Mouse (Mus musculus): Measurements from ENCODE around the gene Ncam1.

The Ncam1 gene

GRCm38 (mm10) chr9:49755214-49755613, 43.5 kb downstream of the Ncam1 start:
- no peak for DNase-seq (ENCODE audit: low read depth, low spot score)

GRCm38 (mm10) chr9:49751466-49751865, 47.3 kb downstream of the Ncam1 start:
- DNase-seq (ENCODE audit: low read depth, low spot score), result no peak

DNA sequence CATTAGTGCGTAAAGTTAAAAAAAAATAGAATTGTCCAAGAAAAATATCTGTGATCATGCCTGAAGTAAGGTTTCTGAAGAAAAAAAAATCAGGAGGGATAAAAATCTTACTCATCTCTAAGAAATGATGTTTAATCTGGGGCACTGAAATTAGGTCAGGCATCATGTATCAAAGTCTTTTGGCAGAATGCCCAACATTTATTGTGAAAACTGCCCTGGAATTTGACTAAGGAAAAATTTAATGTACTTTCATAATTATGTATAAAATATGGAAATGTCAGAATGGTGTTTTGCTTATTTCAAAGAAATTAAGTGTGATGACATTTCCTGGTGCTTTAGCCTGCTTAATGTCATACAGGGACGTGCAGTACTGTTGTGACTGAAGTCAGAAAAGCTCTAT, 52.5 kb downstream of the Ncam1 start:
- no peak for DNase-seq (ENCODE audit: low read depth, low spot score)

DNA sequence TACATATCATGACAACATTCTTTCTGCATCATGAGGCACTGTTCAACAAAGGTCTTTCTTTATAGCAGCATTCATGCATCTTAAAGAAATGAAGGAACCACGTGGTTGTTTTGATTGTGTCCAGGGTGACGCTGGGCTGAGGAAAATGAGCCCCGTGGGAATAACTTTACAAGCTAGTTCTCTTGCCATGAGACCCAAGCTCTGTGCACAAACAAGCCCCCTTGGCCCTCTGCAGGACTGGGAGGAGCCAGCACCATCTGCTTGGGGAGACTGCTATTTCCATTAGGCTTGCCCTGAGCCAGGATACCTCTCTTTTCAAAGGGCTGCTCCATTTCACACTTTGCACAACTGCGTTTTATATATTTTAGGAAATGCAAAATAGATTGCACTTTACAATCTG, 53.0 kb downstream of the Ncam1 start:
- no peak for DNase-seq (ENCODE audit: low read depth, low spot score)

- DNase-seq (ENCODE audit: low read depth, low spot score), result no peak
Measured at GRCm38 (mm10) chr9:49744286-49744685, 54.4 kb downstream of the Ncam1 start.

DNA sequence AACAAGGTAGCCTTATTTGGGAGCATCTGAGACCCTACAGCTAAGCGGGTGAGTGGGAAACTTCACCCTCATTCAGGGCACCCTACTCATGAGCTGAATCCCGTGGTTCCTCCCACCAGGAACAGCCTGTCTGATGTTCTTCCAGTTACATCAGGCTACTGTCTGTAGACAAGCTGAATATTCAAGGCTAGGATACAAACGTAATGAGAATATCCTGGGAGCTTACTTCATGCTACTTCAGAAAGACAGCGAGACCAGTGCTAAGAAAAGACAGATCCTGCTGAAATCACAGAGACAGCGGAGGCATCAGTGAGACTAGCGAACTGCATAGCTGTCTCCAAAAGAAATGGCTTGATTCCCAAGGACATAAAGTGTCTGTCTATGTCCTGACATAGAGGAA, 58.8 kb downstream of the Ncam1 start:
- DNase-seq (ENCODE audit: low read depth, low spot score), result no peak

DNA sequence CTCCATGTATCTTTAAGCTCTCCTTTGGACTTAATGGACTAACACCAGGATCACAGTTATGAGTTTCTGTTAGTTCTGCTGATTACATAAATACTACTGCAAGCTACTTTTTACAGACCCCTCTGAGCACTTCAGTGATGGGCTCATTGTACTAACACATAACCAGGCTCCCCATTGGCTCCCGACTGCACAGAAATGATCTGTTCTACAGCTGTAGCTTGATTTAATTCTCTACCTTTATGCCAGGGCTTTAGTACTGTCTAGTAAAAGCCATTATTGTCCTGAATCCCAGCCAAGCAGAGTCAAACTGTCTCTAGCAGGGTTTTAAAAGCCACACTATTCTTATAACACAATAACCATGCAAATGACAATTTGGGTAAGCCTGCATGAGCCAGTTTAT, 60.2 kb downstream of the Ncam1 start:
- no peak for DNase-seq (ENCODE audit: low read depth, low spot score)

DNA sequence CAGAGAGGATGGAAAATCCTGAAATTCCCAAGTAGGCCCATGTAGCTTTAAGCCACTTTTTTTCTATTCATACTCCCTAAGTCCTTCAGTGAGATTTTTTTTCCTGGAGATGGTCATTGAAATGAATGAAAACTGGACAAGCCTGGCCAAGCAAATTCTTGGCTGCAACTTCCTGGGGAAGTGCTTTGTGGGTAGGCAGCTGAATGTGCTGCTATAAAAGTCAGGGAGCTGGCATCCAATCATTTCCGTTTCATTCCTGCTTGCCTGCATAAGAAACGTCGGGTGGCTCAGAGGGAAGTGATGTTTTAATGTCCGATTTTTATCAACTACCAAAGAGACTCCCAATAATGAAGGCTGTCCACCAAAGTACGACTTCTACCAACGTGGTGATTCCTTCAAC, 61.6 kb downstream of the Ncam1 start:
- DNase-seq (ENCODE audit: low read depth, low spot score), result no peak

GRCm38 (mm10) chr9:49734348-49735007, 64.2 kb downstream of the Ncam1 start:
- DNase-seq (ENCODE audit: low read depth, low spot score), result no peak

GRCm38 (mm10) chr9:49733726-49734125, 65.0 kb downstream of the Ncam1 start:
- no peak for DNase-seq (ENCODE audit: low read depth, low spot score)

DNA sequence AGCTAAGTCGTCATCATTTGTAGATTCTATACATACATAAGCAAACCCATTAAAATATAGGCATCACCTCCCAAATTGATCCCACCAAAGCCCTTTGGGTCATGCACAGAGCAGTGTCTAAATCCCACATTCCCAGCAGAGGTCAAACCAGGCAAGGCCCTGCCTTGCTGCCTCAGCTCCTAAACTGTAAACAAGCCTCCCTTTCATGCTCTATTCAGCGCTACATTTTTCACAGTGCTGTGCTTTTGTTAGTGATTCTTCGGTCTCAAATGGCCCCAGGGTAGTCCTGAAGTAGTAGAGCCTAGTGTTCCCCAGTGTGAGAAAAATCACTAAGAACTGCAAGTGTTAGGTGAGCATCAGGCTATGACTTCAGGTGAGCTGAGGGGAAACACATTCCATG, 69.2 kb downstream of the Ncam1 start:
- DNase-seq (ENCODE audit: low read depth, low spot score), result no peak

DNA sequence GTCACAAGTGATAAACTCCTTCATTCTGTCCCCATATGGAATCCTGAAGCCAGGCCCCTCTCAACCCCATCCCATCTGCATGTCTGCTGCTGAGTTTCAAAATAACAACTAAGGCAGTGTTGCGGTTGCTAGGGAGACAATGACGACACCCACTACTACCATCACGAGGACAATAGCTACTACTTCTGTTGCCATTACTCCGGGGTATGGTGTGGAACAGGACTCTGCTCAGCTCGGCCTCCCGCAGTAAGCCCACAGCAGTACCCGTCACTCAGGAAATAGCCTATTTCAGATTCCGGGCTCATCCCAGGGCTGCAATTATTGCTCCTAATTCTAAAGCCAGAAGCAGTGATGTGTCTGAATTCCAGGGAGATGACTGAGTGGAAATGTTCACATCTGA, 70.5 kb downstream of the Ncam1 start:
- no peak for DNase-seq (ENCODE audit: low read depth, low spot score)

- DNase-seq (ENCODE audit: low read depth, low spot score), result no peak
Measured at GRCm38 (mm10) chr9:49722765-49723164, 76.0 kb downstream of the Ncam1 start.

DNA sequence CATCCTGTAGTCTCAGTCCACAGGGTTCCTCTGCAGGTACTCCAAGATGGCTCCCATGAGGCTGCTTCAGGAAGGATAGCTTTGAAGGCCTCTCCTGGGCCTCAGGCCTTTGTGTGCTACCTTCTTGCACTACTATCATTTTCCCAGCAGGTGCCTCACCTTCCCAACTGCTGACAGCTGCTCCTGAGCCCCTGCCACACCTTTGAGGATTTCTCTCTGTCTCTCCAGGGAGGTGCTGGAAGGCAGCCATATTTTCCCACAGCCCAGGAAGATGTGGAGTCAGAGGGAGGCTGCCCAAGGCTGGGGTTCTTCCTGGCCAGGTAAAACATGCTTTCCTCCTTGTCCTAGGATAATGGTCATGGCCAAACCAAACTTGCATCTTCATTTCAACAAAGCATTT, 83.6 kb downstream of the Ncam1 start:
- DNase-seq (ENCODE audit: low read depth, low spot score), result no peak

GRCm38 (mm10) chr9:49714091-49714490, 84.6 kb downstream of the Ncam1 start:
- DNase-seq (ENCODE audit: low read depth, low spot score), result no peak

DNA sequence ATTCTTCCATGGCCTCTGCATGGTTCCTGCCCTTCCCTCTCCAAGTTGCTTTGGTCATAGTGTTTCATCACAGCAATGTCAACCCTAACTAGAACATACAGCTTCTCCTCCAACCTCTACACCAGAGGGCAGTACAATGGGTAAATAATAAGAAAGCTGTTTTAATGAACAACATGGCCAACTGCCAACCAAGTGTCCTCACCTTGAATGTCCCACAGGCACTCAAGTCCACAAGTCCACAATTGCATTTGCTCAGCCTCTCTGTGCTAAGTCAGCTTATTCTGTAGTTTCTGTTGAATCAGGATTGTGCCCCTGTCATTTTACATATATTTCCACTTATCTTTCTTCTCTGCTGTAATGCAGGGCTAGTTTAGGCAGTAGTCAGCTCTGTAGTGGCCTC, 91.1 kb downstream of the Ncam1 start:
- DNase-seq (ENCODE audit: low read depth, low spot score), result no peak

DNA sequence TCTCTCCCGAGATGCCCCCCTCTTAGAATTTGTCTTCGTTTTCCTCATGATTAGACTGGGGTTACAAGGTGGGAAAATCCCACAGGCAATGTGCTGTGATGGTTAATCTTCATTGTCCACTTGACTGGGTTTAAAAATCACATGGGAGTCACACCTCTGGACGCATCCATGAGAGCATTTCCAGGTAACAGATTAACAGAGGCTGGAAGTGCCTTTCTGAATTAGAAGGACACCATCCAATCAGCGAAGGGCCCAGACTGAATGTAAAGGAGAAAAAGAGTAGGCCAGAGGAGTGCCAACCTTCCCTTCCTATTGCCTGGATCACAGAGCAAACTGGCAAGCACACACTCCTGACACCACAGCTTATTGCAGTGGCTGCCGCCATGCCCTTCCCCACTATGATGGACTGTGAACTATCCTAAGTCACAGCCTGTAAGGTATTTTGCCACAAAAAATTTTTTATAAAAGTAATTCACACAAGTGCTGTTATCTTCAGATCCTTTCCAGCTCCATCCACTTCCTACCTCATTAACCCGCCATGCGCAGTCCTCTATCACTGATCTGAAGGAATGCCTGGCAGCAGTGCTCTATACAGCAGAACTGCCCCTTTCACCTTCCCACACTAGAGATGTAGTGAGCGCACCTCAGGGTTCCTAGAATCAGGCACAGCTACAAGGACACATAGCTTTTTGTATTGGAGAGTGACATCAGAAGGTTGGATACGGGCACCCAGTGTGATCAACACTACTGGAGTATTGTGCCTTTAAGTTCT, 94.3 kb downstream of the Ncam1 start:
- no peak for DNase-seq (ENCODE audit: low read depth, low spot score)

- no peak for DNase-seq (ENCODE audit: low read depth, low spot score)
Measured at GRCm38 (mm10) chr9:49695371-49695770, 103.4 kb downstream of the Ncam1 start.

DNA sequence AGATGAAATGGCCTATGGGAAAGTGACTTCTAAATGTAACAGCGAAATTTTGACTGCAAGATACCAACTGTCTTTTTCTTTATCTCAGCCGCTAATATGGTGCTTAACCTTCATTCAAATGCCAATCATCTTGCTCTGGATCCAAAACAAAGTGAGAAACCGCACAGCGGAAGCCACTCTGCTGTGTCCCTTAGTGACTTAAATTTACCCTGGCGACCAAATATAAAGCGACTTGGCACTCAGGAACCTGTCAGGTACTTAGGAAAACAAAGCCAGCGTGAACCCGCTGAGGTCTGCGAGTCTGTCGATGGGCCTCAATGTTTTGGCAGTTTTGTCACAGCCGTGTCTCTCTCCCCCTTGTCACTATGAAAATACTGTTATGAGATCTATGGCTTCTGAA, 105.9 kb downstream of the Ncam1 start:
- no peak for DNase-seq (ENCODE audit: low read depth, low spot score)

DNA sequence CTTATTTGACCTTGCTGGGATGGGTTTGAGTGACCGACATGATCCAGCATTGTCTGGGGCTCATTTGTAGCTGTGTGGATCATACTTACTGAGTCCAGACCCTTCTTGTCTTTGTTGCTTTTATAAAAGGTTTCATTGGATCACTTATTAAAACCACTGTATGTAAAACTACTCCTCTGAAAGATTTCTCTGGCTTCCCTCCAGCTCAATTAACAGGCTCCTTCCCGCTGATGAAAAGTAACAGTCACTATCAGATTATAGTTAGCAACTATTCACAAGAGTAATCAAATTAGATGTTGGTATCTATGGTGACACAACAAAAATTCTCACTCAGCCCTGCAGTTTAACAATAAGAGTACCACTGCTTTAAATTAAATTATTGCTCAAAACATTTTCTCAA, 107.4 kb downstream of the Ncam1 start:
- DNase-seq (ENCODE audit: low read depth, low spot score), result no peak

DNA sequence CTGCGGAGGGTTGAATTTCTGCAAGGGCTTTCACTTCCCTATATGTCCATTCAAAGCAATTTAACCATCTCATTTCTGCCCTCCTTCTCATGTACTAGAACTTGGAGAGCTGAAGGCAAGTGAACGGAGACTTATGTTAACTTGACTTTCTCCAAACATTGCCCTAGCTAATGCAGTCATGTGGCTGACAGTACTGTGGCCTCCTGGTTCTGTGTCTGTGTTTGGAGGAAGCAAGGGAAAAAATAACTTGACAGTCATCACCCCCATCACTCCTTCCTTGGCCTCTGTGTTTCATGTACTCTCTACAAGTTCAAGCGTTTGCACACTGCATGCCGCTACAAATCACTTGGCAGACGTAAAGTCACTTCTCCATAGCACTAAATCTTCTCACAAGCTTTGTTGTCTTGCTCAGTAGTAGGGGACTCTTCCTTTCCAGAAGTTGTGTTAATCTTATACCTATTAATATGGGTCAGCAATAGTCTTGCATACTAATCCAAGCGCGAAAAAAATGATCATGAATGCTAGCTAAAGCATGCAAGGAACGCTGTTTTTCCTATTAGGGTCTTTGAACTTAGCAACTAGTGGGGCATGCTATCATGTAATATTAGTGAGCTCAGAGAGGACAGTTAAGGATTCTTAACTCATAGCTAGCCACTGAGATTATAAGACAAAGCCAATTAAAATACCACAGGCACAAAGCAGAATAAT, 115.0 kb downstream of the Ncam1 start:
- no peak for DNase-seq (ENCODE audit: low read depth, low spot score)

- DNase-seq (ENCODE audit: low read depth, low spot score), result no peak
Measured at GRCm38 (mm10) chr9:49681848-49682469, 116.8 kb downstream of the Ncam1 start.

Data from skeletal muscle tissue, adult 2 months (tissue).